Mouse (Mus musculus) NIH3T3 (cell line): ENCODE measurements at regions not wholly inside any gene's neighbourhood (a gene's known extent, or its start where the extent isn't known, plus 50 kb on each side); places are given as distances from the start of the nearest gene placed in this dataset.
A peak's percentile ranks its signal among the peaks of the same experiment; 100 is the strongest.

Experiments
- DNase-seq: peaks from one replicate; pipeline ENCODE4 v3.0.0-alpha.2; 2012; ENCODE audit warnings: low read depth

- no peak for DNase-seq
Measured at GRCm38 (mm10) chr4:26637859-26638258, 291.2 kb upstream of the Manea start.

- no peak for DNase-seq
Measured at GRCm38 (mm10) chr4:26630553-26631206, 284.0 kb upstream of the Manea start.

- no peak for DNase-seq
Measured at GRCm38 (mm10) chr4:26629710-26630109, 283.0 kb upstream of the Manea start.

- no peak for DNase-seq
Measured at GRCm38 (mm10) chr4:26627744-26628143, 281.1 kb upstream of the Manea start.

GRCm38 (mm10) chr4:26589081-26589869 is 242.6 kb upstream of the Manea start:
- no peak for DNase-seq

GRCm38 (mm10) chr4:26555690-26556089 is 209.0 kb upstream of the Manea start:
- no peak for DNase-seq

GRCm38 (mm10) chr4:26543833-26544232 is 197.1 kb upstream of the Manea start:
- peak; percentile 64 for DNase-seq

GRCm38 (mm10) chr4:26542511-26542910 is 195.8 kb upstream of the Manea start:
- no peak for DNase-seq

GRCm38 (mm10) chr4:26508004-26508403 is 161.3 kb upstream of the Manea start:
- no peak for DNase-seq

GRCm38 (mm10) chr4:26494262-26494661 is 147.6 kb upstream of the Manea start:
- peak; percentile 3 for DNase-seq

- no peak for DNase-seq
Measured at GRCm38 (mm10) chr4:26474913-26475312, 128.2 kb upstream of the Manea start.

GRCm38 (mm10) chr4:26441533-26441932 is 94.8 kb upstream of the Manea start:
- DNase-seq, result no peak

GRCm38 (mm10) chr4:26422084-26422483 is 75.4 kb upstream of the Manea start:
- DNase-seq, result no peak

- DNase-seq, result no peak
Measured at GRCm38 (mm10) chr4:26404266-26404665, 57.6 kb upstream of the Manea start.

GRCm38 (mm10) chr4:26402213-26402612 is 55.5 kb upstream of the Manea start:
- DNase-seq, result no peak
